Mouse (Mus musculus) intestine, embryonic 16.5 days (tissue): ENCODE data around the gene Adamts15. TPM values are rescaled to one million over a fixed set of nuclear protein-coding genes. Genes with fewer than 3 reads are reported as not detected.
A peak's percentile ranks its signal among the peaks of the same experiment; 100 is the strongest.

Source experiments
- ATAC-seq: fragments of 200-750 bp; cut with Nextera tagmentation; 2 replicates; pipeline ENCODE4 v1.8.0; 2017; ENCODE audit warnings: moderate TSS enrichment, moderate library complexity
- H3K27ac ChIP-seq: fragments of 300-500 bp; sonication (generic); 2 replicates; pipeline ENCODE4 v1.5.1; 2014; ENCODE audit warnings: mild to moderate bottlenecking, low read length
- H3K27me3 ChIP-seq: fragments of 300-500 bp; sonication (generic); replicated peaks from 2 replicates; pipeline ENCODE4 v1.6.1; 2014; ENCODE audit warnings: low read length, control low read depth, mixed read lengths; ENCODE audit not compliant: control insufficient read depth, insufficient read depth
- H3K36me3 ChIP-seq: fragments of 300-500 bp; sonication (generic); 2 replicates; pipeline ENCODE4 v1.6.1; 2014; ENCODE audit warnings: low read length, control low read depth; ENCODE audit not compliant: control insufficient read depth, insufficient read depth
- H3K4me1 ChIP-seq: fragments of 300-500 bp; sonication (generic); 2 replicates; pipeline ENCODE4 v1.6.1; 2014; ENCODE audit warnings: low read length, control low read depth, mixed read lengths; ENCODE audit not compliant: control insufficient read depth, insufficient read depth
- H3K4me2 ChIP-seq: fragments of 300-500 bp; sonication (generic); 2 replicates; pipeline ENCODE4 v1.6.1; 2014; ENCODE audit warnings: low read depth, low read length, control low read depth
- H3K4me3 ChIP-seq: fragments of 300-500 bp; sonication (generic); 2 replicates; pipeline ENCODE4 v1.5.1; 2014; ENCODE audit warnings: mild to moderate bottlenecking, low read length
- H3K9ac ChIP-seq: fragments of 300-500 bp; sonication (generic); 2 replicates; pipeline ENCODE4 v1.6.1; 2014; ENCODE audit warnings: low read depth, low read length
- H3K9me3 ChIP-seq: fragments of 300-500 bp; sonication (generic); 2 replicates; pipeline ENCODE4 v1.6.1; 2016; ENCODE audit warnings: low read length, control low read depth; ENCODE audit not compliant: control insufficient read depth
- WGBS: fragments of 180-500 bp; shearing (Covaris S2); extraction: QIAGEN DNeasy Blood & Tissue Kit; methylation state at CpG from one replicate; pipeline ENCODE4 v1.1.7; 2014; 5-methylcytosine and 5-hydroxymethylcytosine counted together
- polyA plus RNA-seq: library from polyadenylated mRNA; unstranded; fragments of >200 nt; fragmentation: Nextera tagmentation; extraction: Ambion mirVana; gene quantifications from 2 replicates; pipeline ENCODE4 v1.2.1, GENCODE M21; 2015

The Adamts15 gene
- polyA plus RNA-seq, 1 experiment from 2014 or later: 3.8 TPM

DNA sequence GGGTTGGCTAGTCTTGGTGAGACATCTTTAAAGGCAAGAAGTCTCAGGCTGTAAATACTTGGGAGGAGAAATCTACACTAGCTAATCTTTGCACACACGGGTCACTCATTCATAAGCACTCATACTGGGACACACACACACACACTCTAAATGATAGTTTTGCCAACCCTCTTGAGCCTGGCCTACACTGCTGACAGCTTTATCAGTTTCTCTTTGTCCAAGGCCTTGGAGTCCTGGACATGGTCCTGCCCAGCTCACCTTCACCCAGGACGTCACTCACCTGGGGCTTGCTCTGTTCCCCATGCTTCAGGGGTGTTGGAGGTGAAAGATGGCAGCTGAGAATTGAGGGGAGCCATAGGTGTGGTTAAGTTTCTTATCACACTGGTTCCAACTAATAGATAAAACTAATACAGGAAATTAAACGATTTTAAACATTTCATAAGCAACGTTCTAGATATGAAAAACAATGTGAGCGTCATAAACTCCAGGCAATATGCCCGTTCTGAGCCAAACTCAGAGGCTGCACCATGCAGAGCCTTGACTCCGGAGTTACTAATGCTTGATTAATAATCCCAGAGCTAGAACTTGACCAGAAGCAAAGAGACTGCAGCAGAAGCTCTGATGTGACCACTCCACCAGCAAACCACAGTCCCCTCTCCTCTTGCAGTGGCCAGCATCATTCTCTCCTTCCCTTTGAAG is 42.9 kb downstream of the Adamts15 start:
- 72% methylated on average over 7 of the region's 7 CpGs for WGBS
- H3K4me3 ChIP-seq: no peak overlapping the region
- H3K36me3 ChIP-seq: no peaks in the 10 kb centered on the region
- no peak overlapping the region for H3K4me2 ChIP-seq
- H3K27ac ChIP-seq: no peak overlapping the region
- no peaks in the 10 kb centered on the region for H3K9me3 ChIP-seq
- no peak for ATAC-seq
- H3K27me3 ChIP-seq: peaks cover 3% of the 10 kb centered on the region; the same call in 1 of the 2 replicates
- H3K9ac ChIP-seq: no peak overlapping the region
- no peaks in the 10 kb centered on the region for H3K4me1 ChIP-seq

GRCm38 (mm10) chr9:30876552-30876951 is 45.7 kb downstream of the Adamts15 start:
- H3K4me1 ChIP-seq: no peaks in the 10 kb centered on the region
- no peaks in the 10 kb centered on the region for H3K9me3 ChIP-seq
- H3K4me3 ChIP-seq: no peak overlapping the region
- H3K36me3 ChIP-seq: no peaks in the 10 kb centered on the region
- no peak overlapping the region for H3K27ac ChIP-seq
- H3K9ac ChIP-seq: no peak overlapping the region
- ATAC-seq: peak; percentile 55; the same call in 1 of the 2 replicates
- WGBS: 48% methylated on average over 3 of the region's 3 CpGs
- H3K4me2 ChIP-seq: no peak overlapping the region
- H3K27me3 ChIP-seq: peaks cover 3% of the 10 kb centered on the region; the same call in 1 of the 2 replicates

DNA sequence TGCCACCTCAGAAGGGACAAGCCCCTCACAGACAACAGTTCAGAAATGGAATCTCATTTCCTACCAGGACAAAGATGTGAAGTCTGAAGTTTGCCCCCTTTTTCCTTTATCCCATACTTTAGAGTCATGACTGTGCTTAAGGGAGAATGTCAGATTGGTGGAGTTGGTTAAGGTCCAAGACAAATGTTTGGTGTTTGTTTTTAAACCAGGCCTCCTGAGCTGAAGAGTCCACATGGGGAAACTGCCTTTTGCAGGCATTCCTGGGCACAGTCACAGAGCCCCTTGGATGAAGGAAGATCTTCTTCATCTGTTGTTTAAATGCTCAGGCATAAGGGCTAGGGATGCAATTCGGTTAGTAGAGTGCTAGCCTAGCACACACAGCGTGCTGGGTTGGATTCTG is 66.4 kb downstream of the Adamts15 start:
- no peaks in the 10 kb centered on the region for H3K4me1 ChIP-seq
- H3K4me3 ChIP-seq: no peak overlapping the region
- H3K9me3 ChIP-seq: no peaks in the 10 kb centered on the region
- ATAC-seq: no peak
- whole genome bisulfite sequencing: 73% methylated on average over 2 of the region's 2 CpGs
- H3K27ac ChIP-seq: no peak overlapping the region
- no peaks in the 10 kb centered on the region for H3K27me3 ChIP-seq
- H3K4me2 ChIP-seq: no peak overlapping the region
- no peaks in the 10 kb centered on the region for H3K36me3 ChIP-seq
- no peak overlapping the region for H3K9ac ChIP-seq

- no peaks in the 10 kb centered on the region; the same call in 1 of the 2 replicates for H3K4me1 ChIP-seq
- H3K9me3 ChIP-seq: no peaks in the 10 kb centered on the region
- no peak overlapping the region for H3K27ac ChIP-seq
- no peak overlapping the region for H3K4me3 ChIP-seq
- no peak for ATAC-seq
- H3K36me3 ChIP-seq: no peaks in the 10 kb centered on the region
- no peaks in the 10 kb centered on the region for H3K27me3 ChIP-seq
- H3K9ac ChIP-seq: no peak overlapping the region
- WGBS: 93% methylated on average over 2 of the region's 2 CpGs
- H3K4me2 ChIP-seq: no peak overlapping the region
Observed at GRCm38 (mm10) chr9:30851841-30852240, 70.4 kb downstream of the Adamts15 start.

GRCm38 (mm10) chr9:30849951-30850350 is 72.3 kb downstream of the Adamts15 start:
- Histone ChIP-seq H3K9me3 (no peaks in the 10 kb centered on the region), H3K4me3 (no peak overlapping the region), H3K4me2 (no peak overlapping the region), H3K27ac (no peak overlapping the region), H3K27me3 (no peaks in the 10 kb centered on the region), H3K4me1 (no peaks in the 10 kb centered on the region; the same call in 1 of the 2 replicates), H3K9ac (no peak overlapping the region), H3K36me3 (no peaks in the 10 kb centered on the region)
- WGBS: 74% methylated on average over 4 of the region's 4 CpGs
- no peak for ATAC-seq

DNA sequence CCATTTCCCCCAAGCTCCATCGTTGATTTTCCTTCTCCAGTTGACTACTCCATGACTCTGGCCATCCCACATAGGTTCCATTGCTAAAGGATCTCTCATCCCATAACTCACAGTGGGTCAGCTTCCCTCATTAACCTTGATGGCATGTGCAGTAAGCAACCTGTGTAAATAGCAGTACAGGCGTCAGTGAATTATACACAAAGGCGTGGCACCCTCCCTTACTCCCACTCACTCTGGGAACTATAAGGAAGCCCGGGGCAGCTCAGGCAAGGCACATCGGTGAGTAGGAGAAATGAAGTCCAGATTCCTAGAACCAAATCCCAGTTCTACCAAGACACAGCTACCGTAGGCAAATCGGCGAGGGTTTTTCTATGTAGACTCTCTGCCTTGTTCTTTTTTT is 72.8 kb downstream of the Adamts15 start:
- H3K36me3 ChIP-seq: no peaks in the 10 kb centered on the region
- H3K9ac ChIP-seq: no peak overlapping the region
- H3K27ac ChIP-seq: no peak overlapping the region
- H3K9me3 ChIP-seq: no peaks in the 10 kb centered on the region
- no peaks in the 10 kb centered on the region for H3K27me3 ChIP-seq
- no peak overlapping the region for H3K4me2 ChIP-seq
- 74% methylated on average over 8 of the region's 8 CpGs for WGBS
- H3K4me1 ChIP-seq: no peaks in the 10 kb centered on the region; the same call in 1 of the 2 replicates
- ATAC-seq: no peak
- H3K4me3 ChIP-seq: no peak overlapping the region

Other genes starting within 250 kb of the Adamts15 start
- 6.8 and 7.9 TPM in 2 replicates for gene Adamts8, start 20.1 kb upstream of the Adamts15 start, polyA plus RNA-seq
- 5.6 and 6.2 TPM in 2 replicates for gene Zbtb44, start 108.2 kb upstream of the Adamts15 start, polyA plus RNA-seq
- gene St14, start 209.4 kb upstream of the Adamts15 start, polyA plus RNA-seq: 91.4 and 96.6 TPM in 2 replicates